Mouse (Mus musculus): ENCODE results near the gene Ubc. TPM values are rescaled to one million over a fixed set of nuclear protein-coding genes. Genes with fewer than 3 reads are reported as not detected.
A peak's percentile ranks its signal among the peaks of the same experiment; 100 is the strongest.

Ubc gene
- polyA plus RNA-seq, 1 experiment from 2014 or later = 1,103 TPM

GRCm38 (mm10) chr5:125407910-125408575 is 18.0 kb upstream of the Ubc start:
- no peaks in the 10 kb centered on the region for H3K27me3 ChIP-seq (ENCODE audit: insufficient read depth, low read length)
- 59% methylated on average over 14 of the region's 14 CpGs for WGBS
- no peak overlapping the region for H3K9ac ChIP-seq
- TF ChIP-seq CTCF (IDR thresholded peaks at IDR 0.05; ENCODE audit: low read depth) = no peak
- H3K9me3 ChIP-seq (ENCODE audit: low read depth, low read length) = no peaks in the 10 kb centered on the region
- no peaks in the 10 kb centered on the region for H3K36me3 ChIP-seq (ENCODE audit: insufficient read depth)
- no peak overlapping the region for H3K4me3 ChIP-seq (ENCODE audit: low read depth, low read length)
- H3K4me2 ChIP-seq = peak overlapping the region; percentile 90; the same call in 1 of the 2 replicates
- H3K27ac ChIP-seq (ENCODE audit: low read depth) = no peak overlapping the region
- H3K4me1 ChIP-seq (ENCODE audit: insufficient read depth) = 0 out of 2 replicates have a peak, but pooled peaks cover 2% of the 10 kb centered on the region
- DNase-seq (peak; percentile 22), ATAC-seq (ENCODE audit: insufficient read depth) (no peak)

- WGBS = 54% methylated on average over 13 of the region's 13 CpGs
- H3K4me2 ChIP-seq = peak overlapping the region; percentile 90
- ATAC-seq (ENCODE audit: insufficient read depth) (no peak), DNase-seq (no peak)
- no peaks in the 10 kb centered on the region for H3K36me3 ChIP-seq (ENCODE audit: insufficient read depth)
- H3K27ac ChIP-seq (ENCODE audit: low read depth) = peak overlapping the region; percentile 80; the same call in 1 of the 2 replicates
- peak overlapping the region; percentile 66 for H3K9ac ChIP-seq
- peak overlapping the region; percentile 49 for H3K4me3 ChIP-seq (ENCODE audit: low read depth, low read length)
- H3K4me1 ChIP-seq (ENCODE audit: insufficient read depth) = 0 out of 2 replicates have a peak, but pooled peaks cover 2% of the 10 kb centered on the region
- no peak for TF ChIP-seq CTCF (IDR thresholded peaks at IDR 0.05; ENCODE audit: low read depth)
- no peaks in the 10 kb centered on the region for H3K9me3 ChIP-seq (ENCODE audit: low read depth, low read length)
- H3K27me3 ChIP-seq (ENCODE audit: insufficient read depth, low read length) = no peaks in the 10 kb centered on the region
Observed at GRCm38 (mm10) chr5:125407020-125407830, 17.2 kb upstream of the Ubc start.

- WGBS = under 1% methylated on average over 20 of the region's 20 CpGs
- Histone ChIP-seq H3K36me3 (ENCODE audit: insufficient read depth) (no peaks in the 10 kb centered on the region), H3K27ac (ENCODE audit: low read depth) (peak overlapping the region; percentile 80), H3K9ac (peak overlapping the region; percentile 66), H3K9me3 (ENCODE audit: low read depth, low read length) (no peaks in the 10 kb centered on the region), H3K4me3 (ENCODE audit: low read depth, low read length) (peak overlapping the region; percentile 49), H3K4me1 (ENCODE audit: insufficient read depth) (0 out of 2 replicates have a peak, but pooled peaks cover 2% of the 10 kb centered on the region), H3K4me2 (peak overlapping the region; percentile 90), H3K27me3 (ENCODE audit: insufficient read depth, low read length) (no peaks in the 10 kb centered on the region)
- TF ChIP-seq CTCF (IDR thresholded peaks at IDR 0.05; ENCODE audit: low read depth) = no peak
- peak; percentile 12 for ATAC-seq (ENCODE audit: insufficient read depth)
- peak; percentile 64 for DNase-seq
Observed at GRCm38 (mm10) chr5:125406322-125407016, 16.5 kb upstream of the Ubc start.

GRCm38 (mm10) chr5:125405546-125406248 is 15.7 kb upstream of the Ubc start:
- under 1% methylated on average over 31 of the region's 31 CpGs for WGBS
- DNase-seq = peak; percentile 97
- H3K9me3 ChIP-seq (ENCODE audit: low read depth, low read length) = no peaks in the 10 kb centered on the region
- H3K36me3 ChIP-seq (ENCODE audit: insufficient read depth) = no peaks in the 10 kb centered on the region
- H3K4me3 ChIP-seq (ENCODE audit: low read depth, low read length) = peak overlapping the region; percentile 49
- H3K9ac ChIP-seq = peak overlapping the region; percentile 66
- peak; percentile 62 for ATAC-seq (ENCODE audit: insufficient read depth)
- no peaks in the 10 kb centered on the region for H3K27me3 ChIP-seq (ENCODE audit: insufficient read depth, low read length)
- H3K4me1 ChIP-seq (ENCODE audit: insufficient read depth) = 0 out of 2 replicates have a peak, but pooled peaks cover 2% of the 10 kb centered on the region
- H3K27ac ChIP-seq (ENCODE audit: low read depth) = peak overlapping the region; percentile 83
- no peak for TF ChIP-seq CTCF (IDR thresholded peaks at IDR 0.05; ENCODE audit: low read depth)
- H3K4me2 ChIP-seq = peak overlapping the region; percentile 90

GRCm38 (mm10) chr5:125404903-125405545 is 15.0 kb upstream of the Ubc start:
- Histone ChIP-seq H3K4me2 (peak overlapping the region; percentile 90), H3K27ac (ENCODE audit: low read depth) (peak overlapping the region; percentile 81), H3K4me1 (ENCODE audit: insufficient read depth) (0 out of 2 replicates have a peak, but pooled peaks cover 2% of the 10 kb centered on the region), H3K9ac (peak overlapping the region; percentile 53), H3K9me3 (ENCODE audit: low read depth, low read length) (no peaks in the 10 kb centered on the region), H3K36me3 (ENCODE audit: insufficient read depth) (no peaks in the 10 kb centered on the region), H3K4me3 (ENCODE audit: low read depth, low read length) (peak overlapping the region; percentile 49), H3K27me3 (ENCODE audit: insufficient read depth, low read length) (no peaks in the 10 kb centered on the region)
- ATAC-seq (ENCODE audit: insufficient read depth) (peak; percentile 25; the same call in 1 of the 2 replicates), DNase-seq (peak; percentile 81)
- TF ChIP-seq CTCF (IDR thresholded peaks at IDR 0.05; ENCODE audit: low read depth) = no peak
- under 1% methylated on average over 28 of the region's 28 CpGs for WGBS

- peak overlapping the region; percentile 49 for H3K4me3 ChIP-seq (ENCODE audit: low read depth, low read length)
- no peak for TF ChIP-seq CTCF (IDR thresholded peaks at IDR 0.05; ENCODE audit: low read depth)
- WGBS = 2% methylated on average over 7 of the region's 7 CpGs
- H3K36me3 ChIP-seq (ENCODE audit: insufficient read depth) = no peaks in the 10 kb centered on the region
- H3K27me3 ChIP-seq (ENCODE audit: insufficient read depth, low read length) = no peaks in the 10 kb centered on the region
- H3K27ac ChIP-seq (ENCODE audit: low read depth) = peak overlapping the region; percentile 81
- H3K9ac ChIP-seq = peak overlapping the region; percentile 53
- 0 out of 2 replicates have a peak, but pooled peaks cover 2% of the 10 kb centered on the region for H3K4me1 ChIP-seq (ENCODE audit: insufficient read depth)
- no peak for ATAC-seq (ENCODE audit: insufficient read depth)
- no peaks in the 10 kb centered on the region for H3K9me3 ChIP-seq (ENCODE audit: low read depth, low read length)
- peak; percentile 59 for DNase-seq
- peak overlapping the region; percentile 90 for H3K4me2 ChIP-seq
Observed at GRCm38 (mm10) chr5:125404536-125404902, 14.5 kb upstream of the Ubc start.
